Mouse (Mus musculus) forebrain, postnatal 0 days (tissue): ENCODE measurements around the gene Ip6k1. TPM values are rescaled to one million over a fixed set of nuclear protein-coding genes. Genes with fewer than 3 reads are reported as not detected.

Experiments used
- ATAC-seq: fragments of 200-750 bp; cut with Nextera tagmentation; 2 replicates; pipeline ENCODE4 v1.8.0; 2017; ENCODE audit warnings: mild to moderate bottlenecking, moderate library complexity
- DNase-seq: peaks from one replicate; pipeline ENCODE4 v3.0.0-alpha.2; 2015
- H3K27ac ChIP-seq: fragments of 300-500 bp; sonication (generic); 2 replicates; pipeline ENCODE4 v1.5.1; 2014; ENCODE audit warnings: low read depth, mild to moderate bottlenecking, antibody characterized with exemption, low read length, moderate library complexity, mixed read lengths
- H3K27me3 ChIP-seq: fragments of 300-500 bp; sonication (generic); 2 replicates; pipeline ENCODE4 v1.6.1; 2014; ENCODE audit warnings: mild to moderate bottlenecking, low read length, mixed read lengths; ENCODE audit not compliant: insufficient read depth
- H3K36me3 ChIP-seq: fragments of 300-500 bp; sonication (generic); 2 replicates; pipeline ENCODE4 v1.6.1; 2014; ENCODE audit warnings: mild to moderate bottlenecking, moderate library complexity; ENCODE audit not compliant: insufficient read depth
- H3K4me1 ChIP-seq: fragments of 300-500 bp; sonication (generic); 2 replicates; pipeline ENCODE4 v1.6.1; 2014; ENCODE audit warnings: antibody characterized with exemption; ENCODE audit not compliant: insufficient read depth
- H3K4me2 ChIP-seq: fragments of 300-500 bp; sonication (generic); 2 replicates; pipeline ENCODE4 v1.6.1; 2014; ENCODE audit warnings: low read depth, mild to moderate bottlenecking, moderate library complexity
- H3K4me3 ChIP-seq: fragments of 300-500 bp; sonication (generic); 2 replicates; pipeline ENCODE4 v1.5.1; 2014; ENCODE audit warnings: low read depth, low read length, mixed read lengths
- H3K9ac ChIP-seq: fragments of 300-500 bp; sonication (generic); 2 replicates; pipeline ENCODE4 v1.6.1; 2014; ENCODE audit warnings: mild to moderate bottlenecking
- H3K9me3 ChIP-seq: fragments of 300-500 bp; sonication (generic); 2 replicates; pipeline ENCODE4 v1.6.1; 2016; ENCODE audit warnings: low read length
- CTCF ChIP-seq: sonication (generic); IDR thresholded peaks from 2 replicates; pipeline ENCODE4 v1.5.1; 2016; ENCODE audit warnings: antibody characterized with exemption, control low read depth, low read depth
- WGBS: fragments of 180-500 bp; shearing (Covaris S2); extraction: QIAGEN DNeasy Blood & Tissue Kit; methylation state at CpG from one replicate; pipeline ENCODE4 v1.1.7; 2014; 5-methylcytosine and 5-hydroxymethylcytosine counted together
- polyA plus RNA-seq: library from polyadenylated mRNA; unstranded; fragments of >200 nt; fragmentation: Nextera tagmentation; extraction: Ambion mirVana; gene quantifications from 2 replicates; pipeline ENCODE4 v1.2.1, GENCODE M21; 2015
- total RNA-seq: library from RNA; depleted of rRNA; stranded (reverse); fragments of >200 nt; gene quantifications from 2 replicates; pipeline ENCODE4 v1.2.3, GENCODE M21; 2014

Ip6k1 gene
- total and polyA plus RNA-seq, 2 experiments from 2014 or later, result 86.9 to 251 TPM

- Histone ChIP-seq H3K36me3 (no peaks in the 10 kb centered on the region), H3K27ac (peak within 1 kb of the TSS; percentile 58; the same call in 1 of the 2 replicates), H3K9ac (peak within 1 kb of the TSS; percentile 55), H3K4me2 (peak within 1 kb of the TSS; percentile 91), H3K9me3 (no peaks in the 10 kb centered on the region), H3K4me3 (peak within 1 kb of the TSS; percentile 64), H3K27me3 (no peaks in the 10 kb centered on the region), H3K4me1 (peaks cover 5% of the 10 kb centered on the region; the same call in 1 of the 2 replicates)
- DNase-seq (peak; percentile 73), ATAC-seq (peak; percentile 79)
- TF ChIP-seq CTCF, result peak; percentile 30
- 2% methylated on average over 52 of the region's 58 CpGs for WGBS
These were observed 16.9 kb upstream of the Ip6k1 start, which contains the start of gene Inka1 for GRCm38 (mm10) chr9:107985131-107986119. TSS of gene Inka1 (minus strand) at chr9:107985879.

GRCm38 (mm10) chr9:107986376-107986775 lies 15.9 kb upstream of the Ip6k1 start:
- Histone ChIP-seq H3K27ac (no peak overlapping the region), H3K4me2 (peak overlapping the region; percentile 91), H3K4me1 (peaks cover 5% of the 10 kb centered on the region; the same call in 1 of the 2 replicates), H3K27me3 (no peaks in the 10 kb centered on the region), H3K9me3 (no peaks in the 10 kb centered on the region), H3K4me3 (no peak overlapping the region), H3K36me3 (no peaks in the 10 kb centered on the region), H3K9ac (no peak overlapping the region)
- 5% methylated on average over 18 of the region's 18 CpGs for WGBS
- peak; percentile 79 for ATAC-seq
- peak; percentile 91 for TF ChIP-seq CTCF
- DNase-seq, result peak; percentile 80

DNA sequence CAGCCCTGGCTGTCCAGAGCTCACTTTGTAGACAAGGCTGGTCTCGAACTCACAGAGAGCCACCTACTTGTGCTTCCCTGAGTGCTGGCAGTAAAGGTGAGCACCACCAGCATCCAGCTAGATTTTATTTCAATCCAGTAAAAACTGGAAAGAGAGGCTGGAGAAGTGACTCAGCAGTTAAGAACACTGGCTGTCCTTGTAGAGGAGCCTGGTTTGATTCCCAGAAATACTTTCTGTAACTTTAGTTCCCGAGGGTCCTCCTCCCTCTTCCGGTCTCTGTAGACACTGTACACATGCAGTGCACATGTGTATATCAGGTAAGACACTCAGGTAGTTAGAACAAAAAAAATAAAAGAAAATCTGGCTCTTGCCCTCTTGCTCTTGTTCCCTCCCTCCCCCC lies 14.4 kb upstream of the Ip6k1 start:
- H3K4me1 ChIP-seq, result peaks cover 2% of the 10 kb centered on the region; the same call in 1 of the 2 replicates
- 79% methylated on average over 3 of the region's 3 CpGs for WGBS
- no peaks in the 10 kb centered on the region for H3K9me3 ChIP-seq
- H3K4me3 ChIP-seq, result no peak overlapping the region
- no peak overlapping the region for H3K4me2 ChIP-seq
- H3K27me3 ChIP-seq, result no peaks in the 10 kb centered on the region
- no peak for TF ChIP-seq CTCF
- no peak for ATAC-seq
- H3K27ac ChIP-seq, result no peak overlapping the region
- no peak overlapping the region for H3K9ac ChIP-seq
- H3K36me3 ChIP-seq, result no peaks in the 10 kb centered on the region
- DNase-seq, result no peak

DNA sequence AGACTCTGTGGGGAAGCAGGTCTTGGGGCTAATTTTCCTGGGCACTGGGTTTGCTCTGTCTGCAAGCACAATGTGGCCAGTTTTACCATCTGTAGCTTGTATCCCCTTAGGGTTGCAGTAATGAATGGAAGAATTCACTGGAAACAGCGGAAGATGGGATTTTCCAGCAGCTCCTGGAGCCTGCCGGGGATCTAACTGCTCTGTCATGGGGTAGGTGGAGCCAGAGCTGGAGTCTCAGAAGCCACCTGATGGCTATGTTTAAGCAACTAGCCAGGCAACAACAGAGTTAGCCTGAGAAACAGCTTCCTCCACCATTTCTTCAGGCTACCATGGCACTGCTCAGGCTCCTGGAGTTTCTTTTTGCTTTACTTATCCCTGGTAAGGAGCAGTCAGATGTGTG lies 10.1 kb upstream of the Ip6k1 start, which contains the start of gene Cdhr4:
Gene Cdhr4, plus strand, starts transcription at position 301 of the 400 bp plus-strand sequence.
- Histone ChIP-seq H3K4me2 (no peak within 1 kb of the TSS), H3K36me3 (no peaks in the 10 kb centered on the region), H3K27me3 (no peaks in the 10 kb centered on the region), H3K4me3 (no peak within 1 kb of the TSS), H3K9me3 (no peaks in the 10 kb centered on the region), H3K9ac (no peak within 1 kb of the TSS), H3K4me1 (no peaks in the 10 kb centered on the region), H3K27ac (no peak within 1 kb of the TSS)
- whole genome bisulfite sequencing, result 70% methylated on average over 2 of the region's 2 CpGs
- no peak for ATAC-seq
- DNase-seq, result no peak
- TF ChIP-seq CTCF, result no peak

- no peak for DNase-seq
- WGBS, result 77% methylated on average over 11 of the region's 11 CpGs
- no peaks in the 10 kb centered on the region for H3K36me3 ChIP-seq
These were observed 9.3 kb upstream of the Ip6k1 start for GRCm38 (mm10) chr9:107993013-107993412.

GRCm38 (mm10) chr9:107994464-107994863 lies 7.8 kb upstream of the Ip6k1 start:
- TF ChIP-seq CTCF, result no peak
- Histone ChIP-seq H3K36me3 (no peaks in the 10 kb centered on the region), H3K4me3 (no peak overlapping the region), H3K27ac (no peak overlapping the region), H3K4me1 (no peaks in the 10 kb centered on the region), H3K27me3 (no peaks in the 10 kb centered on the region), H3K9me3 (no peaks in the 10 kb centered on the region), H3K4me2 (no peak overlapping the region), H3K9ac (no peak overlapping the region)
- 78% methylated on average over 2 of the region's 2 CpGs for WGBS
- DNase-seq (no peak), ATAC-seq (no peak)

More at GRCm38 (mm10) chr9:107993013-107993412, 9.3 kb upstream of the Ip6k1 start:
- Histone ChIP-seq H3K27ac (no peak overlapping the region), H3K4me2 (no peak overlapping the region), H3K4me1 (no peaks in the 10 kb centered on the region), H3K4me3 (no peak overlapping the region), H3K9ac (no peak overlapping the region), H3K27me3 (no peaks in the 10 kb centered on the region), H3K9me3 (no peaks in the 10 kb centered on the region)
- ATAC-seq, result no peak
- no peak for TF ChIP-seq CTCF

DNA sequence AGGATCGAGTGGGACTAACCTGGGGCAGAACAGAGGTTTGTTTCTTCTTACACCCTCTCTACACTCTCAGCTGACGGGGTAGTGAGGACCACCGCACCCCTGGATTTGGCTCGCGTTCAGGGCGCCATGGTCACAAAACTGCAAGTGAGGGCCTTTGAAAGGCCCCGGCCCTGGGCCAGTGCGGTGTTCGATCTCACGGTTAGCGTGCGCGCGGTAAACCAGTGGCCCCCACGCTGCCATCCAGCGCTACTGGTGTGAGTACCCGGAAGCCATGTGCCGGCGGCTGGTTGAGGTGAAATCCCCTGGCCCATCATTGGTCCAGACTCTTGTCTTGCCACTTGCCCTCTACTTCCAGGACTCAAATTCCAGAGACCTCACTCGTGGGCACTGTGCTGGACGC lies 6.8 kb upstream of the Ip6k1 start:
- no peak overlapping the region for H3K4me2 ChIP-seq
- no peak overlapping the region for H3K9ac ChIP-seq
- H3K36me3 ChIP-seq, result no peaks in the 10 kb centered on the region
- ATAC-seq, result no peak
- WGBS, result 93% methylated on average over 21 of the region's 21 CpGs
- H3K9me3 ChIP-seq, result no peaks in the 10 kb centered on the region
- no peaks in the 10 kb centered on the region for H3K27me3 ChIP-seq
- H3K27ac ChIP-seq, result no peak overlapping the region
- DNase-seq, result no peak
- no peak for TF ChIP-seq CTCF
- no peak overlapping the region for H3K4me3 ChIP-seq
- H3K4me1 ChIP-seq, result no peaks in the 10 kb centered on the region
